Mouse (Mus musculus) frontal cortex, adult (tissue): ENCODE measurements at regions not wholly inside any gene's neighbourhood (a gene's known extent, or its start where the extent isn't known, plus 50 kb on each side); places are given as distances from the start of the nearest gene placed in this dataset.

Experiments used
- ATAC-seq: cut with Nextera tagmentation; 2 replicates; pipeline ENCODE4 v1.9.2; 2017; ENCODE audit warnings: mild to moderate bottlenecking, moderate library complexity, mixed read lengths; ENCODE audit not compliant: low TSS enrichment

- no peak for ATAC-seq
Measured at GRCm38 (mm10) chr12:29187619-29188018, 340.6 kb upstream of the Myt1l start.

- no peak for ATAC-seq
Measured at GRCm38 (mm10) chr12:29192391-29192790, 335.8 kb upstream of the Myt1l start.

- no peak for ATAC-seq
Measured at GRCm38 (mm10) chr12:29211946-29212345, 316.2 kb upstream of the Myt1l start.

- ATAC-seq = peak; percentile 65; the same call in 1 of the 2 replicates
Measured at GRCm38 (mm10) chr12:29213625-29214024, 314.6 kb upstream of the Myt1l start.

- no peak for ATAC-seq
Measured at GRCm38 (mm10) chr12:29222099-29222498, 306.1 kb upstream of the Myt1l start.

- peak; percentile 95 for ATAC-seq
Measured at GRCm38 (mm10) chr12:29226001-29226400, 302.2 kb upstream of the Myt1l start.

- ATAC-seq = peak; percentile 73
Measured at GRCm38 (mm10) chr12:29232492-29233447, 295.4 kb upstream of the Myt1l start.

GRCm38 (mm10) chr12:29236496-29236895 is 291.7 kb upstream of the Myt1l start:
- no peak for ATAC-seq

- no peak for ATAC-seq
Measured at GRCm38 (mm10) chr12:29237516-29237915, 290.7 kb upstream of the Myt1l start.

GRCm38 (mm10) chr12:29239482-29239881 is 288.7 kb upstream of the Myt1l start:
- no peak for ATAC-seq

GRCm38 (mm10) chr12:29239975-29240374 is 288.2 kb upstream of the Myt1l start:
- ATAC-seq = peak; percentile 91

- no peak for ATAC-seq
Measured at GRCm38 (mm10) chr12:29243087-29243486, 285.1 kb upstream of the Myt1l start.

GRCm38 (mm10) chr12:29246041-29246440 is 282.1 kb upstream of the Myt1l start:
- ATAC-seq = no peak

GRCm38 (mm10) chr12:29247356-29247755 is 280.8 kb upstream of the Myt1l start:
- ATAC-seq = 0 out of 2 replicates have a peak, but pooled peaks have one; percentile 34

- no peak for ATAC-seq
Measured at GRCm38 (mm10) chr12:29248459-29248858, 279.7 kb upstream of the Myt1l start.

- ATAC-seq = no peak
Measured at GRCm38 (mm10) chr12:29256103-29256502, 272.1 kb upstream of the Myt1l start.

GRCm38 (mm10) chr12:29257011-29257734 is 271.0 kb upstream of the Myt1l start:
- no peak for ATAC-seq

- ATAC-seq = peak; percentile 39; the same call in 1 of the 2 replicates
Measured at GRCm38 (mm10) chr12:29257735-29258547, 270.2 kb upstream of the Myt1l start.

- peak; percentile 43; the same call in 1 of the 2 replicates for ATAC-seq
Measured at GRCm38 (mm10) chr12:29258548-29258874, 269.7 kb upstream of the Myt1l start.

- no peak for ATAC-seq
Measured at GRCm38 (mm10) chr12:29258966-29259365, 269.2 kb upstream of the Myt1l start.

GRCm38 (mm10) chr12:29274166-29274565 is 254.0 kb upstream of the Myt1l start:
- no peak for ATAC-seq

GRCm38 (mm10) chr12:29275676-29276075 is 252.5 kb upstream of the Myt1l start:
- ATAC-seq = no peak
